Mouse (Mus musculus) E14TG2a.4 (cell line): ENCODE results near the gene Atp1b1.

ENCODE experiments used
- CTCF ChIP-seq: conservative IDR thresholded peaks from 2 replicates; pipeline ENCODE4 v1.5.1; 2014; ENCODE audit warnings: low read length
- NANOG ChIP-seq: IDR thresholded peaks from 2 replicates; pipeline ENCODE4 v1.6.1; 2014; ENCODE audit warnings: borderline replicate concordance, low read length, mixed read lengths
- POU5F1 ChIP-seq: IDR thresholded peaks from 2 replicates; pipeline ENCODE4 v1.6.1; 2014; ENCODE audit warnings: low read length, borderline replicate concordance

GRCm38 (mm10) chr1:164446535-164446934 lies 11.6 kb downstream of the Atp1b1 start:
- no peak for TF ChIP-seq CTCF
- TF ChIP-seq NANOG = no peak
- TF ChIP-seq POU5F1 = no peak
